Mouse (Mus musculus) T-cell, adult 66 days (primary cell): ENCODE data around the gene Gm3317. TPM values are rescaled to one million over a fixed set of nuclear protein-coding genes. Genes with fewer than 3 reads are reported as not detected.

Experiments
- total RNA-seq, 2 experiments: library from RNA; stranded (reverse); gene quantifications; 3 replicates in 1 of 2; 4 replicates in 1 of 2; pipeline ENCODE4 v1.2.4; 2023

Gm3317 gene
- total RNA-seq, result not detected

DNA sequence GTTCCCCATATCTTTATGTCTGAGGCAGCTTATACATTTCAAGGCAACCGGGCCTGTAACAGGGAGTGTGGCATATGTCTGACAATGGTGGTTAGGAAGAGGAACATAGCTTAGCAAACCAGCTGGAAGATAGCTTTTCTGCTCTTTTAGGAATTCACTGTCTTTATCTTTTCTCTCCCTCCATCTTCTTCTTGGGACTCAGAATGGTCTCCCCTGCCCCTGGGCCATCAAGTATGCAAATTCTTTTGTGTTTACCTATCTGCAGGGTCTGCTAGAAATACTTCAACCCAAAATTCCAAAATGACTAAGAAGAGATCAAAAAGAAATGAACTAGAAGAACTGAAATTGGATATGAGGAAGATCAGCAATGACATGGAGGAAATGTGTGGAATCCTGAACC lies at the start of gene Gm3317:
Gene Gm3317 (plus strand): TSS at position 301 of the 400 bp plus-strand sequence.

GRCm38 (mm10) chr14:5131219-5131618 lies 33.1 kb upstream of the Gm3317 start, which contains the start of gene Gm8279:
Gene Gm8279, plus strand, starts transcription at chr14:5131519.

DNA sequence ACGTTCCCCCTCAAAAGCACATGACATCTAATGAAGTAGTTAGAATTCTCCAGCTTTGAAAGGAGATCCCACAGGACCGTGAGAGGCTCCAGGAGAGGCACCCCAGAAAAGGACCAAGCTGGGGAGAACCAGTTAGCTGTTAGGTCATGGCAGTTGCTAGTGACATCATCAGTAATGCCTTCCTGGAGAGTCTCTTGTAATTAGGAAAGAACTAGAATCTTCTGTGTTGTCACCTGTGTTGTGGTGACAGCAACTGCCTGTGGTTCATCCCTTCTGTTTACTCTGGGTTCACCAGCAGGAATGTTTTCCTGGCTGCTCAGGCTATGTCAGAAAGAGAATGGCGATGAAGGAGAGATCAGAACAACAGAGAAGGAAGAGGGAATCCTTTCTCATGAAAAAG lies 21.2 kb downstream of the Gm3317 start, which contains the start of gene Gm8271:
Gene Gm8271 (plus strand): TSS at position 301 of the 400 bp plus-strand sequence.

Other genes with a start within 250 kb of the Gm3317 start
- gene Gm8297, start 180.6 kb upstream of the Gm3317 start, total RNA-seq, result not detected
- gene Gm3298, start 148.6 kb upstream of the Gm3317 start, total RNA-seq, result not detected
- gene 4930555G01Rik, start 113.9 kb upstream of the Gm3317 start, total RNA-seq, result not detected
- gene Gm8281, start 93.5 kb upstream of the Gm3317 start, total RNA-seq, result under 1 TPM in 1 of 2 experiments, not detected in 1; 0.29 TPM
- not detected for gene Gm8279, start 33.0 kb upstream of the Gm3317 start, total RNA-seq
- not detected for gene Gm8271, start 21.3 kb downstream of the Gm3317 start, total RNA-seq
- not detected for gene Gm3526, start 96.0 kb downstream of the Gm3317 start, total RNA-seq
- gene Gm3542, start 170.4 kb downstream of the Gm3317 start, total RNA-seq, result not detected
- not detected for gene Gm3500, start 224.5 kb downstream of the Gm3317 start, total RNA-seq